Mouse (Mus musculus): ENCODE data around the gene Gna15.

- TF ChIP-seq CTCF (IDR thresholded peaks at IDR 0.05): no peak
- no peak for TF ChIP-seq POLR2A (IDR thresholded peaks at IDR 0.05; ENCODE audit: insufficient read depth, low read depth, low read length)
These were observed 63.6 kb downstream of the Gna15 start for GRCm38 (mm10) chr10:81460471-81460870.

Data from heart, adult 2 months (tissue).